Mouse (Mus musculus) olfactory bulb, adult 2 months (tissue): Measurements from ENCODE around the gene Calm1. TPM values are rescaled to one million over a fixed set of nuclear protein-coding genes. Genes with fewer than 3 reads are reported as not detected.
A peak's percentile ranks its signal among the peaks of the same experiment; 100 is the strongest.

Experiments used
- H3K27ac ChIP-seq: fragments of 200-500 bp; 2 replicates; pipeline ENCODE4 v1.5.1; 2012; ENCODE audit warnings: low read depth, low read length; ENCODE audit not compliant: insufficient read depth
- H3K4me1 ChIP-seq: fragments of 200-500 bp; 2 replicates; pipeline ENCODE4 v1.6.1; 2012; ENCODE audit warnings: low read length; ENCODE audit not compliant: control insufficient read depth, insufficient read depth
- H3K4me3 ChIP-seq: fragments of 200-500 bp; 2 replicates; pipeline ENCODE4 v1.5.1; 2012; ENCODE audit warnings: mild to moderate bottlenecking, low read depth, low read length, moderate library complexity; ENCODE audit not compliant: insufficient read depth
- CTCF ChIP-seq: fragments of 200-500 bp; IDR thresholded peaks from 2 replicates; pipeline ENCODE4 v1.5.1; 2012; ENCODE audit warnings: low read depth, mild to moderate bottlenecking, low read length, moderate library complexity; ENCODE audit not compliant: insufficient read depth
- POLR2A ChIP-seq: fragments of 200-500 bp; IDR thresholded peaks from 2 replicates; pipeline ENCODE4 v1.6.1; 2012; ENCODE audit warnings: mild to moderate bottlenecking, low read depth, low read length, moderate library complexity; ENCODE audit not compliant: insufficient read depth
- WGBS: fragments of 180-500 bp; shearing (Covaris S2); methylation state at CpG from one replicate; pipeline ENCODE4 v1.1.7; 2018; 5-methylcytosine and 5-hydroxymethylcytosine counted together
- polyA plus RNA-seq: library from polyadenylated mRNA; stranded (reverse); fragments of >200 nt; gene quantifications from 2 replicates; pipeline ENCODE4 v1.2.4, GENCODE M21; 2012; ENCODE audit warnings: low replicate concordance; ENCODE audit not compliant: missing spikeins, insufficient read depth, insufficient read length

The Calm1 gene
- 446 and 787 TPM in 2 replicates for polyA plus RNA-seq

DNA sequence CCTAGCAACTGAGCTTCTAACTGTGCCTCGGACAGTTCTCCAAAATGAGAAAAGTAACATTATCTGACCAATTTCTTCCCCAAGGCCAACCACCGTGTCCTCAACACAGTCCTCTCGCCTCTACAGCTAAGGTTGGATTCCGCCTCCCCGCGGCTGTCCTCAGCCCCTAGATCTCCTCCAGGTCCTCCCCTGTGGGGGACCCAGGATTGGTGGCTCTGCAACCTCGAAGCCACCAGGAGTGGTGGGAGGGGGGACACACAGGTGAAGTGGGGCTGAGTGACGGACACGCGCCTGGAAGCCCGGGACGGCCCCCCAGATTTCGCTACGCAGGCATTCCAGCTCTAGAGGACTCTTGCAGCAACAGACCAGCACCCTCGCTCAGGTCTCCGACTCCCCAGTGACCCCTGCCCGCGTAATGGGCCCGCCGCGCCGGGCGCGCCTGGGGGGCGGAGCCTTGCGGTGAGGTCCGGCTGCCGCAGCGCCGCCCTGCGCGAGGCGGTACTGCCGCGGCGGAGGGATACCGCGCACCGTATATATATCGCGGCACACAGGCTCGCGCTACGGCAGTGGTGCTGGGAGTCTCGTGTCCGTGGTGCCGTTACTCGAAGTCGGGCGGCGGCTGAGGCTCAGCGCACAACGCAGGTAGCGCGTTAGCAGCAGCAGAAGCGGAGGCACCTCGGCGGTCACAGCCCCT is at the start of gene Calm1:
Gene Calm1, plus strand, starts transcription at position 469 of the 694 bp plus-strand sequence.
- WGBS = under 1% methylated on average over 58 of the region's 58 CpGs
- Histone ChIP-seq H3K4me1 (peaks cover 11% of the 10 kb centered on the region), H3K4me3 (peak within 1 kb of the TSS; percentile 94), H3K27ac (peak within 1 kb of the TSS; percentile 95)
- TF ChIP-seq CTCF (no peak), POLR2A (peak; percentile 100)

DNA sequence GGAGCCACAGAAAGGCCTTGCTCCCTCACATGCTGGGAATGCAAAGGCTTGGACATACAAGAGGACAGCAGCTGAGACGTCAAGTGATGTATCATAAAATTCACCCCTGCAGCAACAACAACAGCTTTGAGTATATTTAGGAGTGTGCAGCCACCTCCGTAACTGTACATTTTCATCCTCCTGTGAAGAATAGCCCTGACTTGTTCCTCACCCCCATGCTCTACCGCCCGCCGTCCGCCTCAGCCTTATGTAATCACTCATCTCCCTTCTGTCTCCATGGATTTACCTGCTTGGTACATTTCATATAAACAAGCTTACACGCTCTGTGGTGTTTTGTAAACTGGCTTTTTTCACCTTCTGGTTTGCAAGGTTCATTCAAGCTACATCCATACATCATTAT is 46.8 kb upstream of the Calm1 start:
- 90% methylated on average over 7 of the region's 7 CpGs for WGBS
- Histone ChIP-seq H3K4me1 (no peaks in the 10 kb centered on the region), H3K4me3 (no peak overlapping the region), H3K27ac (no peak overlapping the region)
- TF ChIP-seq CTCF = no peak
- TF ChIP-seq POLR2A = no peak

DNA sequence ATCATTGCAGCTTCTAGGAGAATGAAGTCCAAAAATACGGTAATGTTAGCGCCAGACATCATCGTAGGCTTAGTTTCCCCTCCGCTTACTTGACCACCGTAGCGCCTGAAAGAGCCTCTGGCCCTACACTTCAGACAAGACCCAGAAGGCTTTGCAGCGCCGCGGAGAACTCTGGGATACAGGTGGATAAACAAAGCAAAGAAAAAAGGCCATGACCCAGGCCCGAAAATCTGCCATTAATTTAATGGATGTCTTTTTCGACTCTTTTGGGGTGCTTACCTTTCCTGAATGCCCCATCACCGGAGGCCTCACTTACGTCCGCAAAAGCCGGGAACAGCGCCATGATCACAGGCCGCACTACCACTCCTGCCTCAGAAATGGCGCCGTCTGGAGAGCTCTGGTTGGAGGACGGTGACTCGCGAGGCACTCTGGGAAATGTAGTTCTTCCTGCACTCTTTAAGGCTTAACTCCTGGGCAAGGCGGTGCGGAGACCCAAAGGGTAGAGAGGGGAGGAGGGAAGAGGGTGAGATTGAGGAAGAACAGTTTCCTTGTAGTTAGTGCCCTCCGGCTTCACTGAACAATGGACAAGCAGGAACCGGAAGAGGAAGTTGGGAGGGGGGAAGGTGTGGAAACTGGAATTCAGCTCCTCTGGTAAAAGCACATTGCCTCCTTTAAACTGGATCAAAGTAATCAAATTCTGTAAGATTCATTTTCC is 39.8 kb upstream of the Calm1 start, which contains the start of gene Nrde2:
Gene Nrde2, minus strand, starts transcription at position 393 of the 715 bp plus-strand sequence.
- peak within 1 kb of the TSS; percentile 53 for H3K4me3 ChIP-seq

DNA sequence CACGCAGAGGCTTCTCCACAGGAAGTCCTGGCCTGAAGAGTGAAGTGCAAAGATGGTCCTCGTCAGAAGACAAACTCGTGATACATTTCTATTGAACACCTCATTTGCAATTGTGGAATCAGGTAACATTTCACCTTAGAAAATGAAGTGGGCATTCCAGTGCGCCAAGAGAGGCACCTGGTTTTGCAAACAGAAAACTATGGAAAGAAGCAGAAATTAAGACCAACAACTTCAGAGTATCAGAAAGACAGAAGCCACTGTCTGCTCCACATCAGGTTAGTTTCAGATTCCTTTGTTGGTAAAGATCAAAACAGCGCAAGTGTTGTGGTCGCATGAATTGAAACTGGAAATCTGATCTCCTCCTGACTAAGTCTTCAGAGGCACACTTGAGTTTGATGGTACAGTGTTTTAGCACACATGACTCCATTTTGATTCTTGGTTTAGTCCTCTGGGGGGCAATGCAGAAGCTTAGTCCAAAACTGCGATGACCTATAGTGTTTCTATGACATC is 34.2 kb upstream of the Calm1 start:
- no peak overlapping the region for H3K4me3 ChIP-seq
- 88% methylated on average over 7 of the region's 7 CpGs for WGBS
- H3K4me1 ChIP-seq = peaks cover 6% of the 10 kb centered on the region; the same call in 1 of the 2 replicates
- TF ChIP-seq POLR2A = no peak
- H3K27ac ChIP-seq = no peak overlapping the region

More for the DNA sequence above, 39.8 kb upstream of the Calm1 start, which contains the start of gene Nrde2:
- under 1% methylated on average over 26 of the region's 26 CpGs for WGBS
- Histone ChIP-seq H3K4me1 (no peaks in the 10 kb centered on the region), H3K27ac (peak within 1 kb of the TSS; percentile 67)
- TF ChIP-seq CTCF (no peak), POLR2A (peak; percentile 33; the same call in 1 of the 2 replicates)

DNA sequence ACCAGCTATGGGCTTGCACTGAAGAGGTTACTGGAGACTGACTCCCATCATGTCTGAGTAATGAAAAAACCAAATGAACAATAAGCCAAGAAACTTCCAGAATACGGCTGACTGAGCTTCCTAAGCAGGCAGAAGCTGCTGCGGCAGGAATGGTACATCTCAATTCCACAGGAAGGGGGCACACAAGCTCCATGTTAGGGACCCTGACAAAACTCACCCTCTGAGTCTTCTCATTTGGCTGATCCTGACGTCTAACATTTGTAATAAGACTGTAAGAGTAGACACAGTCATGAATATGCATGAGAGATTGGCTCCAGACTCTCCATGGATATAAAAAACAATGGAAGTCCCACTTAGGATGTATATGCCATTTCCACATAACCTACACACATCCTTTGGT is 33.1 kb upstream of the Calm1 start:
- Histone ChIP-seq H3K4me1 (peaks cover 6% of the 10 kb centered on the region; the same call in 1 of the 2 replicates), H3K4me3 (no peak overlapping the region), H3K27ac (no peak overlapping the region)
- TF ChIP-seq POLR2A (no peak), CTCF (0 out of 2 replicates have a peak, but pooled peaks have one; percentile 11)
- WGBS = 19% methylated on average over 3 of the region's 3 CpGs

DNA sequence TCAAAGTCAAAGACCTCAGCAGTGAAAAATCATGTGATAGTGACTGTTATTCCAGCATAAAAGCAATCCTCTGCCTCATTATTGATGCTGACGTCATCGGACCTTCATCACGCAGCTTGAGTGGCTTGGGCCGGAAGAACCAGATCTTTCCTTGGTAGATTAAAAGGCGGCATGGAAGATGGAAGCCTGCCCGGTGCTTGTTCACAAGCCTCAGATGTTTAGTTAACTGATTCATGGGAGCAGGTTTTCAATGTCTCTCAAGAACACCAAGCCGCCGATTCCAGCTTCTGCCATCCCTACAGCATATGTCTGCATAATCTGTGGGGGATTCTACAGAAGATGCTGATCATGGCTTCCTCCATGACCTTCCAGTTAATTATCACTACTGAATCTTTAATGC is 32.3 kb upstream of the Calm1 start:
- Histone ChIP-seq H3K4me1 (peaks cover 6% of the 10 kb centered on the region; the same call in 1 of the 2 replicates), H3K27ac (no peak overlapping the region), H3K4me3 (no peak overlapping the region)
- WGBS = 74% methylated on average over 8 of the region's 8 CpGs
- no peak for TF ChIP-seq POLR2A
- TF ChIP-seq CTCF = no peak

DNA sequence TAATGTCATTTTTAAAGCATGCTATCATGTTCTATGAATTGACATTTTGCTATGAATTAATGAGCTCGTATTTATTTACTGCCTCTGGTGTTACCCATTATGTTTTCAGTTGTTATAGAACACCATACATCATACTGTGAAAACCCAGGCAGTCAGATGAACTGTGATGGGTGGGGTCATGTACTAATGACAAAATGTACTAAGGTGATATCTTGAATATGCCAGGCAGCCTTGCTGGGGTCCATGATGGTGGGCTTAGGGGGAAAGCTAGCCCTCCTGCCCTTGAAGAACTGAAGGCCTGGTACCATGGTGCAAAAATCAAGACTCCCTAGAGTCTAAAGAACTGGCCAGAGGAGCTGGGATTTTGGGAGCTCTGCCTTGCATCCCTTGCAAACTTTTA is 31.7 kb upstream of the Calm1 start:
- TF ChIP-seq CTCF (no peak), POLR2A (no peak)
- Histone ChIP-seq H3K4me3 (no peak overlapping the region), H3K4me1 (peaks cover 6% of the 10 kb centered on the region; the same call in 1 of the 2 replicates), H3K27ac (no peak overlapping the region)
- WGBS = 92% methylated on average over 1 of the region's 1 CpGs

DNA sequence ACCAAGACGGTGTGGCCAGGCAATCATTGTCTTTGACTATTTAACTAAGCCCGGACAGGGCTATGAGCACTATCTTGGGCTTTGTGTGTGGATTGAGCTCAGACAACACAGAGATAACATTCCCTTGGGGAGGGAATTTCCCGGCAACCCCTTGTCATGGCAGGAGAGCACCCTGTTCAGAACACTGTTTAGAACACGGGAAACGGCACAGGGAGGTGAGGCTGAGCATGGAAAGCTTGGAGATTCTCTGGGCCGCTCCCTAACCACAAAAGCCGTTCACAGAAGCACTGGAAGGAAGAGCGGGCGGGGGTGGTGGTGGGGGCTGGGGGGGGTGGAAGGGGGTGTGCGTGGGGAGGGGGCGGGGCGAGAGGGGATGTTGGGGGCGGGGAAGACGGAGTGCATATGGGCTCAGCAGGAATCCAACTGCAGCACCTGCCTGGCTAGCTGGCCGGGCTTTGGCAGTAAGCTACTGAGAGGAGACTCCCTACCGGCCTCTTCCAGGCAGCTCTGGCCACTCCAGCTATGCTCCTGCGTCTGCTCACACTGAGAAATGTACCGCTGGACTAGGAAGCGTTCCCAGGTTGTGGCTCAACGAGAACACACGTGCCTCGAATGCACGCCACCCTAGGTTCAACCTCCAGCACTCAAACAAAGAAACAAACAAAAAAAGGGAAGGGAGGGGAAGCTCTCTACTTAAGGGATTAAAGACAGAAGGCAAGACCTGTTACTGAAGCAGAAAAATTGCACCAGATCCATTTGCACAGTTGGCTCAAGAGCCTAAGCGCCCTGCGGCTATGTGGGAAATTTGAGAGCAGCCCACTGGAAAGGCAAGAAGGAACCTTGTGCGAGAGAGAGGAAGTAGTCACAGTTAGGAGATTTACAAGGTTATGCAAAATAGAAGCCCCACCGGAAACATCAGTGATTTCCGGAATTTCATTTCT is 31.0 kb upstream of the Calm1 start:
- no peak for TF ChIP-seq CTCF
- no peak for TF ChIP-seq POLR2A
- 16% methylated on average over 28 of the region's 28 CpGs for WGBS
- H3K4me1 ChIP-seq = peaks cover 6% of the 10 kb centered on the region; the same call in 1 of the 2 replicates
- H3K27ac ChIP-seq = no peak overlapping the region
- H3K4me3 ChIP-seq = peak overlapping the region; percentile 27
